29 mouse cellular contexts compared by ENCODE assay signal in genomic region chr2:105389007-105389890, GRCm38 (mm10). TPM values are rescaled to one million over a fixed set of nuclear protein-coding genes. Genes with fewer than 3 reads are reported as not detected.
DNase-seq lines count a peak whose midpoint lies in the region; ATAC-seq lines count a peak whose summit lies in the region.
"Had no signal": no experiment of that assay in that cellular context is flagged by ENCODE, and none has a peak within 500 bp of the region (broad histone marks: within the 10 kb centered on the region; RNA-seq: fewer than 3 reads in every experiment).

No protein-coding gene starts in this region.

- H3K27me3 ChIP-seq in heart, embryonic 10.5 days (ENCODE audit: insufficient read depth, poor library complexity, severe bottlenecking), result no peaks in the 10 kb centered on the region
- H3K27me3 ChIP-seq in midbrain, embryonic 11.5 days (ENCODE audit: control insufficient read depth, insufficient read depth, low read length), result no peaks in the 10 kb centered on the region
- no peaks in the 10 kb centered on the region for H3K27me3 ChIP-seq in midbrain, embryonic 15.5 days (replicated peaks)
- H3K27me3 ChIP-seq: CH12.LX; embryonic facial prominence, embryonic 12.5 days; hindbrain, embryonic 12.5 days; intestine, embryonic 15.5 days; liver, embryonic 12.5 days; neural tube, embryonic 15.5 days had no signal

- H3K4me1 ChIP-seq in heart, embryonic 10.5 days, result peaks cover 12% of the 10 kb centered on the region
- no peaks in the 10 kb centered on the region for H3K4me1 ChIP-seq in midbrain, embryonic 11.5 days (ENCODE audit: control insufficient read depth, insufficient read depth, low read length)
- no peaks in the 10 kb centered on the region for H3K4me1 ChIP-seq in midbrain, embryonic 15.5 days
- H3K4me1 ChIP-seq: embryonic facial prominence, embryonic 12.5 days; hindbrain, embryonic 12.5 days; intestine, embryonic 15.5 days; neural tube, embryonic 15.5 days had no signal

- no peak overlapping the region for H3K27ac ChIP-seq in heart, embryonic 10.5 days
- no peak overlapping the region for H3K27ac ChIP-seq in midbrain, embryonic 11.5 days (ENCODE audit: low read depth, low read length)
- no peak overlapping the region for H3K27ac ChIP-seq in midbrain, embryonic 15.5 days
- H3K27ac ChIP-seq: embryonic facial prominence, embryonic 12.5 days; hindbrain, embryonic 12.5 days; hindbrain, postnatal 0 days; intestine, embryonic 15.5 days; kidney, postnatal 0 days; liver, embryonic 12.5 days; neural tube, embryonic 15.5 days had no signal

- H3K9ac ChIP-seq in midbrain, embryonic 11.5 days (ENCODE audit: low read length), result no peak overlapping the region
- H3K9ac ChIP-seq in midbrain, embryonic 15.5 days, result no peak overlapping the region
- H3K9ac ChIP-seq: embryonic facial prominence, embryonic 12.5 days; hindbrain, embryonic 12.5 days; intestine, embryonic 15.5 days; liver, embryonic 12.5 days; liver, postnatal 0 days; neural tube, embryonic 15.5 days had no signal

- WGBS in heart, embryonic 10.5 days, result 93% methylated on average over 17 of the region's 17 CpGs
- 92% methylated on average over 17 of the region's 17 CpGs for WGBS in midbrain, embryonic 11.5 days
- 82% methylated on average over 17 of the region's 17 CpGs for WGBS in midbrain, embryonic 15.5 days

- no peak overlapping the region for H3K4me2 ChIP-seq in midbrain, embryonic 11.5 days
- H3K4me2 ChIP-seq in midbrain, embryonic 15.5 days, result no peak overlapping the region
- H3K4me2 ChIP-seq: embryonic facial prominence, embryonic 12.5 days; hindbrain, embryonic 12.5 days; intestine, embryonic 15.5 days; liver, embryonic 12.5 days; neural tube, embryonic 15.5 days had no signal

- H3K4me3 ChIP-seq in heart, embryonic 10.5 days, result no peak overlapping the region
- no peak overlapping the region for H3K4me3 ChIP-seq in midbrain, embryonic 11.5 days (ENCODE audit: low read depth, low read length)
- H3K4me3 ChIP-seq in midbrain, embryonic 15.5 days, result no peak overlapping the region
- H3K4me3 ChIP-seq: embryonic facial prominence, embryonic 12.5 days; hindbrain, embryonic 12.5 days; intestine, embryonic 15.5 days; liver, embryonic 12.5 days; neural tube, embryonic 15.5 days had no signal

- peak; percentile 84 for DNase-seq in heart, adult 11 months
- no peak for DNase-seq in heart, embryonic 10.5 days (ENCODE audit: low spot score)
- peak; percentile 54 for DNase-seq in midbrain, embryonic 11.5 days (ENCODE audit: low spot score, missing footprints)
- DNase-seq in layer of hippocampus, adult 9-10 months (ENCODE audit: low spot score), result no peak
- DNase-seq in layer of hippocampus, postnatal 25 days (ENCODE audit: extremely low spot score in 1 of 2, low spot score in 1 of 2), result no peak
- DNase-seq: cerebellum, adult 11 months; cerebellum, adult 9-10 months; cerebellum, postnatal 36 days; embryo, embryonic 11 days; gastrocnemius, postnatal 36 days; kidney, adult 2 months; left cerebral cortex, postnatal 4 days; liver, postnatal 0 days; lung, postnatal 36 days; midbrain, embryonic 14.5 days; retina, postnatal 1 day; right cerebral cortex, postnatal 14 days; thymus, postnatal 14 days had no signal

- peaks cover 97% of the 10 kb centered on the region for H3K36me3 ChIP-seq in heart, embryonic 10.5 days
- H3K36me3 ChIP-seq in midbrain, embryonic 11.5 days (ENCODE audit: control insufficient read depth, insufficient read depth, low read length), result peaks cover 9% of the 10 kb centered on the region
- H3K36me3 ChIP-seq in midbrain, embryonic 15.5 days (replicated peaks), result no peaks in the 10 kb centered on the region

- no peak for ATAC-seq in midbrain, embryonic 11.5 days (ENCODE audit: low FRiP score)
- no peak for ATAC-seq in midbrain, embryonic 15.5 days (replicated peaks)
- ATAC-seq in granulocyte monocyte progenitor cell, adult 5-6 weeks (replicated peaks; ENCODE audit: poor library complexity, severe bottlenecking), result peak; percentile 81
- ATAC-seq: forebrain, embryonic 14.5 days; hindbrain, postnatal 0 days; intestine, embryonic 15.5 days; liver, embryonic 12.5 days; liver, postnatal 0 days had no signal

- no peaks in the 10 kb centered on the region for H3K9me3 ChIP-seq in heart, embryonic 10.5 days
- H3K9me3 ChIP-seq in midbrain, embryonic 11.5 days (ENCODE audit: control insufficient read depth, low read length), result no peaks in the 10 kb centered on the region
- no peaks in the 10 kb centered on the region for H3K9me3 ChIP-seq in midbrain, embryonic 15.5 days
- H3K9me3 ChIP-seq: embryonic facial prominence, embryonic 12.5 days; hindbrain, embryonic 12.5 days; intestine, embryonic 15.5 days; liver, embryonic 12.5 days; neural tube, embryonic 15.5 days had no signal

RNA-seq across cellular contexts. Expression of gene Rcn1, which starts 9.9 kb away (rescaled TPM):
- 154 and 166 TPM in 2 replicates for polyA plus RNA-seq in heart, embryonic 10.5 days (2016; fragmentation: Nextera tagmentation; extraction: Ambion mirVana)
- 98.4 and 100 TPM in 2 replicates for polyA plus RNA-seq in midbrain, embryonic 11.5 days (2014; fragmentation: Nextera tagmentation; extraction: Ambion mirVana)
- polyA plus RNA-seq in midbrain, embryonic 15.5 days (2015; fragmentation: Nextera tagmentation; extraction: Ambion mirVana), result 54.3 and 57.5 TPM in 2 replicates
- 15.1 and 26.4 TPM in 2 replicates for total RNA-seq in granulocyte monocyte progenitor cell, adult 5-6 weeks (2014; fragmentation: Nextera tagmentation)
- total RNA-seq in granulocyte monocyte progenitor cell, adult 5-6 weeks (2017), result 45.2 and 50.2 TPM in 2 replicates
- 10 to 100 TPM; 14.7 to 15.6 TPM for total RNA-seq in layer of hippocampus, postnatal 25 days (2021)

Comparison
In these comparisons a context has a peak if more than half of its experiments do, and no peak if none do; other contexts are left out.
1. DNase-seq: peak in heart, adult 11 months (single experiment) and midbrain, embryonic 11.5 days (single experiment); none in heart, embryonic 10.5 days (single experiment), layer of hippocampus, adult 9-10 months (single experiment) and layer of hippocampus, postnatal 25 days (0 of 2).